ENCODE assay signal across 19 mouse cellular contexts in the genomic region with DNA sequence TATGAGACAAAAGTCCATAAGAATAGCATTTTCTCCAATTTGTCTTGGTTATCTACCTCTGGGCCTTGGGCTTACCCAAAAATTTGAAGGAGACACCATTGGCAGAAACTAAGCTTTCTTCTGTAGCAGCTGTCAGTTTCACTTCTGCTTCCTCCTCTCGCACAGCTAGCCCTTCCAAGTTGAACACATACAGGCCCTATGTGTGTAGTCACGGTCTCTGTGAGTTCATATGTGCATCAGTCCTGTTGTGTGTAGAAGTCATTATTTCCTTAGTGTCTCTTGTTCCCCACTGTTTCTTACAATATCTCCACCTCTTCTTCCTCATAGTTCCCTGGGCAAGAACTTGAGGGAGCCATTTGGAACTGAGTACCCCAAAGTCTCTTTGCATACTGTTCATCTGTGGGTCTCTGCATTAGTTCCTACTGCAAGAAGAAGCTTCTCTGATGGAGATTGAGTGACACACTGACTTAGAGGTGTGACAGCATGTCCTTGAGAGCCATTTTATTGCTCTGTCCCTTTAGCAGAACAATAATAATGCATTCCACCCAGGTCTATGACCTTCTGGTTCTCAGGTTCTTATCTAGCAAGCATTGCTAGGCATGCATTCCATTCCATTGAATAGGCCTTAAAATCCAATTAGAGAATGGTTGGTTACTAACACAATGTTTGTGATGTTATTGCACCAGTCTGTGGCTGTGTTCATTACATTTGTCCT.
DNase-seq lines count a peak whose midpoint lies in the region; ATAC-seq lines count a peak whose summit lies in the region.
"Had no signal": no experiment of that assay in that cellular context is flagged by ENCODE, and none has a peak within 500 bp of the region (broad histone marks: within the 10 kb centered on the region; RNA-seq: fewer than 3 reads in every experiment).

No protein-coding gene starts in this region.

- H3K9me3 ChIP-seq in forebrain, embryonic 10.5 days, result no peaks in the 10 kb centered on the region
- H3K9me3 ChIP-seq: embryonic facial prominence, embryonic 12.5 days; forebrain, embryonic 13.5 days; heart, embryonic 10.5 days; hindbrain, embryonic 13.5 days had no signal

- peaks cover 2% of the 10 kb centered on the region; the same call in 1 of the 2 replicates for H3K4me1 ChIP-seq in forebrain, embryonic 10.5 days
- H3K4me1 ChIP-seq: embryonic facial prominence, embryonic 12.5 days; forebrain, embryonic 13.5 days; heart, embryonic 10.5 days; hindbrain, embryonic 13.5 days had no signal

- no peaks in the 10 kb centered on the region for H3K36me3 ChIP-seq in forebrain, embryonic 10.5 days (replicated peaks)
- H3K36me3 ChIP-seq: embryonic facial prominence, embryonic 12.5 days; heart, embryonic 10.5 days; hindbrain, embryonic 13.5 days had no signal

- peak; percentile 41 to 45 for DNase-seq in spleen, postnatal 36 days (ENCODE audit: low spot score in 2 of 2)
- DNase-seq in spleen, adult 18-20 months, result no peak
- no peak for DNase-seq in frontal cortex, adult 2 months (ENCODE audit: extremely low spot score in 1 of 2, low spot score in 1 of 2)
- no peak for DNase-seq in forebrain, embryonic 10.5 days (ENCODE audit: extremely low spot score, low spot score)
- DNase-seq: adrenal gland, adult 2 months; adrenal gland, postnatal 25 days; cerebellum, adult 18-20 months; cerebellum, adult 9-11 months; embryo, embryonic 11 days; forebrain, postnatal 0 days; gastrocnemius, postnatal 36 days; heart, postnatal 10 days had no signal

- WGBS in forebrain, embryonic 10.5 days, result 90% methylated on average over 2 of the region's 2 CpGs

- H3K27me3 ChIP-seq in forebrain, embryonic 10.5 days (ENCODE audit: poor library complexity, severe bottlenecking), result no peaks in the 10 kb centered on the region
- H3K27me3 ChIP-seq: embryonic facial prominence, embryonic 12.5 days; forebrain, embryonic 13.5 days; hindbrain, embryonic 13.5 days had no signal

- H3K27ac ChIP-seq in forebrain, embryonic 10.5 days, result no peak overlapping the region
- H3K27ac ChIP-seq: embryonic facial prominence, embryonic 12.5 days; forebrain, embryonic 13.5 days; heart, embryonic 10.5 days; hindbrain, embryonic 13.5 days; hindbrain, postnatal 0 days had no signal

- peak; percentile 76 for ATAC-seq in common myeloid progenitor, adult 5-6 weeks (replicated peaks; ENCODE audit: low read depth, poor library complexity, severe bottlenecking)
- peak; percentile 96 for ATAC-seq in megakaryocyte progenitor cell, adult 5-6 weeks (replicated peaks; ENCODE audit: poor library complexity)
- ATAC-seq: forebrain, embryonic 13.5 days; forebrain, postnatal 0 days; hindbrain, postnatal 0 days had no signal

- H3K4me3 ChIP-seq in forebrain, embryonic 10.5 days, result no peak overlapping the region
- H3K4me3 ChIP-seq: embryonic facial prominence, embryonic 12.5 days; forebrain, embryonic 13.5 days; heart, embryonic 10.5 days; hindbrain, embryonic 13.5 days had no signal

Comparison
In these comparisons a context has a peak if more than half of its experiments do, and no peak if none do; other contexts are left out.
1. DNase-seq: peak in spleen, postnatal 36 days (2 of 2); none in spleen, adult 18-20 months (0 of 2), frontal cortex, adult 2 months (0 of 2) and forebrain, embryonic 10.5 days (single experiment).